Mouse (Mus musculus) bone marrow macrophage, adult 2 months (primary cell): Measurements from ENCODE around the gene Nlrp14.

Experiments
- CTCF ChIP-seq: IDR thresholded peaks from 2 replicates; pipeline ENCODE4 v1.5.1; 2012; ENCODE audit warnings: low read depth, mild to moderate bottlenecking, low read length, moderate library complexity
- POLR2A ChIP-seq: IDR thresholded peaks from 2 replicates; pipeline ENCODE4 v1.6.1; 2012; ENCODE audit warnings: mild to moderate bottlenecking, low read depth, low read length, borderline replicate concordance

GRCm38 (mm10) chr7:107201817-107202216 is 35.0 kb downstream of the Nlrp14 start:
- TF ChIP-seq CTCF (no peak), POLR2A (no peak)
